Mouse (Mus musculus): ENCODE results near the gene Arhgef19. TPM values are rescaled to one million over a fixed set of nuclear protein-coding genes. Genes with fewer than 3 reads are reported as not detected.

Gene Arhgef19
- polyA plus RNA-seq, 1 experiment from 2014 or later, result 5.8 TPM

GRCm38 (mm10) chr4:141207081-141207480 lies 32.2 kb upstream of the Arhgef19 start:
- Histone ChIP-seq H3K9me3 (replicated peaks; ENCODE audit: control insufficient read depth, low read length) (no peaks in the 10 kb centered on the region), H3K27ac (replicated peaks; ENCODE audit: low read depth, low read length) (no peak overlapping the region), H3K4me2 (ENCODE audit: low read depth, low read length) (no peak overlapping the region), H3K9ac (replicated peaks; ENCODE audit: low read length) (no peak overlapping the region), H3K4me1 (ENCODE audit: control insufficient read depth, insufficient read depth, low read length) (no peaks in the 10 kb centered on the region), H3K36me3 (replicated peaks; ENCODE audit: control insufficient read depth, insufficient read depth, low read depth, low read length) (no peaks in the 10 kb centered on the region), H3K4me3 (ENCODE audit: low read depth, low read length) (no peak overlapping the region), H3K27me3 (ENCODE audit: control insufficient read depth, insufficient read depth, low read length) (no peaks in the 10 kb centered on the region)
- WGBS, result 93% methylated on average over 5 of the region's 5 CpGs
- no peak for DNase-seq (ENCODE audit: low spot score)
- ATAC-seq (replicated peaks; ENCODE audit: insufficient number of reproducible peaks, low FRiP score, low TSS enrichment, low read depth), result no peak

DNA sequence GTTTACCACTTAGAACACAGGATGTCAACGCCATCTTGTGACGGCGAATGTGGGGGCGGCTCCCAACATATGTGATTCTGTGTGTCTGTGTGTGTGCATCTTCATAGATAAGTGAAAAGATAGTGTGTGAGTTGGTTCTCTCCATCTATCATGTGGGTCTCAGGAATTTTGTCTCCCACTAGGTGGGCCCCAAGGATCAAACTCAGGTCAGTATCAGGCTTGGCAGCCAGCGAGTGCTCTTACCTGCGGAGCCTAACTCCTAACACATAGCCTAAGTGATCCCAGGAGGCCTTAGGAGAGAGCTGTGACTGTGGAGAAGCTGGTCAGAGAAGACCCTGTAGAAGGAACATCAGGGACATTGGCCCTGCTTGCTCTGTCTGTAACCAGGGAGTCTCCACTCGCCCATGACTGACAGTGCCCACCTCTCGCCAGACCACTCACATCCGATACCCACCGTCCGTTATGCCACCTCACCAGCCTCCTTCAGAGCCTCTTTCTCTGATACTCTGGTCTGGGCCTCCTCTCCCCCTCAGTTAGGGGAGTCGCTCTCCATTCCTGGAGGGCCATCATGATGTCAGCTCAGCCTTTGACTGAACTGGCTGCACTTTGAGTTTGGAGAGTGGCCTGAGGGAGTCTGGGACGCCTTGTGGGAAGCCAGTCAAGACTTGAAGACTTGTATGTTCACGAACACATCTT lies 28.6 kb upstream of the Arhgef19 start:
- Histone ChIP-seq H3K9me3 (replicated peaks; ENCODE audit: control insufficient read depth, low read length) (no peaks in the 10 kb centered on the region), H3K9ac (replicated peaks; ENCODE audit: low read length) (no peak overlapping the region), H3K36me3 (replicated peaks; ENCODE audit: control insufficient read depth, insufficient read depth, low read depth, low read length) (no peaks in the 10 kb centered on the region), H3K27ac (replicated peaks; ENCODE audit: low read depth, low read length) (no peak overlapping the region), H3K27me3 (ENCODE audit: control insufficient read depth, insufficient read depth, low read length) (no peaks in the 10 kb centered on the region), H3K4me1 (ENCODE audit: control insufficient read depth, insufficient read depth, low read length) (no peaks in the 10 kb centered on the region), H3K4me3 (ENCODE audit: low read depth, low read length) (peak overlapping the region; percentile 19), H3K4me2 (ENCODE audit: low read depth, low read length) (peak overlapping the region; percentile 37)
- 73% methylated on average over 14 of the region's 14 CpGs for WGBS
- ATAC-seq (replicated peaks; ENCODE audit: insufficient number of reproducible peaks, low FRiP score, low TSS enrichment, low read depth) (no peak), DNase-seq (ENCODE audit: low spot score) (no peak)

GRCm38 (mm10) chr4:141211646-141212045 lies 27.7 kb upstream of the Arhgef19 start:
- no peaks in the 10 kb centered on the region for H3K9me3 ChIP-seq (replicated peaks; ENCODE audit: control insufficient read depth, low read length)
- no peak overlapping the region for H3K9ac ChIP-seq (replicated peaks; ENCODE audit: low read length)
- WGBS, result 91% methylated on average over 4 of the region's 4 CpGs
- no peak overlapping the region for H3K27ac ChIP-seq (replicated peaks; ENCODE audit: low read depth, low read length)
- ATAC-seq (replicated peaks; ENCODE audit: insufficient number of reproducible peaks, low FRiP score, low TSS enrichment, low read depth), result no peak
- H3K4me1 ChIP-seq (ENCODE audit: control insufficient read depth, insufficient read depth, low read length), result no peaks in the 10 kb centered on the region
- H3K4me2 ChIP-seq (ENCODE audit: low read depth, low read length), result no peak overlapping the region
- H3K27me3 ChIP-seq (ENCODE audit: control insufficient read depth, insufficient read depth, low read length), result no peaks in the 10 kb centered on the region
- no peak overlapping the region for H3K4me3 ChIP-seq (ENCODE audit: low read depth, low read length)
- no peak for DNase-seq (ENCODE audit: low spot score)
- no peaks in the 10 kb centered on the region for H3K36me3 ChIP-seq (replicated peaks; ENCODE audit: control insufficient read depth, insufficient read depth, low read depth, low read length)

DNA sequence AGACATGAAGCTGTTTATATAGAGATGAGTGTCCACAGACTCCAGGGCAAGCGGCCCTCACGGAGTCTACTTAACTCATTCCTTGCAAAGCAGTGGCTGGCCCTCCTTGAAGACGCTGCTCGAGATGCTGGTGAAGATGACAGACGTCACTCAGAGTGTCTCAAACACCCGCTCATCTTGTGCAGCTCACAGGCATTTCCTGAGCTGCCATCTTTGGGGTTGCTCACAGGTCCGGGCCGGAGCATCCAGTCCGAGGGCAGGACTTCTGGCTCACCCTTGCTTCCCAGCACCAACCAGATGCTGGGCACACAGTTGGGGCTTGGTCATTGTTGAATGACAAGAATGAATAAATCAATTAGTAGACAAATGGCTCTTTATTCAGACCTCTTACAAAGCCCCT lies 26.4 kb upstream of the Arhgef19 start:
- Histone ChIP-seq H3K4me3 (ENCODE audit: low read depth, low read length) (no peak overlapping the region), H3K36me3 (replicated peaks; ENCODE audit: control insufficient read depth, insufficient read depth, low read depth, low read length) (no peaks in the 10 kb centered on the region), H3K9me3 (replicated peaks; ENCODE audit: control insufficient read depth, low read length) (no peaks in the 10 kb centered on the region), H3K27me3 (ENCODE audit: control insufficient read depth, insufficient read depth, low read length) (no peaks in the 10 kb centered on the region), H3K4me2 (ENCODE audit: low read depth, low read length) (no peak overlapping the region), H3K27ac (replicated peaks; ENCODE audit: low read depth, low read length) (no peak overlapping the region), H3K9ac (replicated peaks; ENCODE audit: low read length) (no peak overlapping the region), H3K4me1 (ENCODE audit: control insufficient read depth, insufficient read depth, low read length) (no peaks in the 10 kb centered on the region)
- ATAC-seq (replicated peaks; ENCODE audit: insufficient number of reproducible peaks, low FRiP score, low TSS enrichment, low read depth) (no peak), DNase-seq (ENCODE audit: low spot score) (no peak)
- WGBS, result 86% methylated on average over 9 of the region's 9 CpGs

DNA sequence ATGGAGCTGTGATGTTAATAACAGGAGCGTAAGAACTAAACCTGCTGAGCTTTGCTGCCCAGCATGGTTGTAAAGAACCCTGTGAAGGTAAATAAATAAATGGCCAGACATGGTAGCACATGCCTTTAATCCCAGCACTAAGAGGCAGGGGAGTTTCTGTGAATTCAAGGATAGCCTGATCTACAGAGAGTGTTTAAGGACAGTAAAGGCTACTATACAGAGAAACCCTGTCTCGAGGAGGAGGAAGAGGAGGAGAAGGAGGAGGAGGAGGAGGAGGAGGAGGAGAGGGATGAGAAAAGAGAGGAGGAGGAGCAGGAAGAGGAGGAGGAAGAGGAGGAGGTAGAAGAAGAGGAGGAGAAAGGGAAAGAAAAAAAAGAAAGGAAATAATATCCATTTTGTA lies 26.0 kb upstream of the Arhgef19 start:
- 38% methylated on average over 2 of the region's 2 CpGs for WGBS
- peak overlapping the region; percentile 18; the same call in 1 of the 2 replicates for H3K9ac ChIP-seq (replicated peaks; ENCODE audit: low read length)
- no peaks in the 10 kb centered on the region for H3K27me3 ChIP-seq (ENCODE audit: control insufficient read depth, insufficient read depth, low read length)
- no peaks in the 10 kb centered on the region for H3K4me1 ChIP-seq (ENCODE audit: control insufficient read depth, insufficient read depth, low read length)
- H3K9me3 ChIP-seq (replicated peaks; ENCODE audit: control insufficient read depth, low read length), result no peaks in the 10 kb centered on the region
- H3K27ac ChIP-seq (replicated peaks; ENCODE audit: low read depth, low read length), result no peak overlapping the region
- H3K4me3 ChIP-seq (ENCODE audit: low read depth, low read length), result peak overlapping the region; percentile 51; the same call in 1 of the 2 replicates
- DNase-seq (ENCODE audit: low spot score) (peak; percentile 1), ATAC-seq (replicated peaks; ENCODE audit: insufficient number of reproducible peaks, low FRiP score, low TSS enrichment, low read depth) (no peak)
- peak overlapping the region; percentile 84 for H3K4me2 ChIP-seq (ENCODE audit: low read depth, low read length)
- no peaks in the 10 kb centered on the region for H3K36me3 ChIP-seq (replicated peaks; ENCODE audit: control insufficient read depth, insufficient read depth, low read depth, low read length)

- WGBS, result under 1% methylated on average over 24 of the region's 24 CpGs
- H3K27ac ChIP-seq (replicated peaks; ENCODE audit: low read depth, low read length), result no peak within 1 kb of the TSS
- no peaks in the 10 kb centered on the region for H3K36me3 ChIP-seq (replicated peaks; ENCODE audit: control insufficient read depth, insufficient read depth, low read depth, low read length)
- DNase-seq (ENCODE audit: low spot score), result peak; percentile 98
- ATAC-seq (replicated peaks; ENCODE audit: insufficient number of reproducible peaks, low FRiP score, low TSS enrichment, low read depth), result peak; percentile 61
- H3K9ac ChIP-seq (replicated peaks; ENCODE audit: low read length), result peak within 1 kb of the TSS; percentile 70
- no peaks in the 10 kb centered on the region for H3K9me3 ChIP-seq (replicated peaks; ENCODE audit: control insufficient read depth, low read length)
- no peaks in the 10 kb centered on the region for H3K27me3 ChIP-seq (ENCODE audit: control insufficient read depth, insufficient read depth, low read length)
- H3K4me3 ChIP-seq (ENCODE audit: low read depth, low read length), result peak within 1 kb of the TSS; percentile 51
- no peaks in the 10 kb centered on the region for H3K4me1 ChIP-seq (ENCODE audit: control insufficient read depth, insufficient read depth, low read length)
- H3K4me2 ChIP-seq (ENCODE audit: low read depth, low read length), result peak within 1 kb of the TSS; percentile 84
Observed at GRCm38 (mm10) chr4:141213770-141214336, 25.4 kb upstream of the Arhgef19 start, which contains the start of gene Rsg1. Rsg1 (plus strand) TSS chr4:141213956.

GRCm38 (mm10) chr4:141214337-141214851 lies 24.9 kb upstream of the Arhgef19 start:
- Histone ChIP-seq H3K4me3 (ENCODE audit: low read depth, low read length) (peak overlapping the region; percentile 51), H3K27me3 (ENCODE audit: control insufficient read depth, insufficient read depth, low read length) (no peaks in the 10 kb centered on the region), H3K9ac (replicated peaks; ENCODE audit: low read length) (peak overlapping the region; percentile 70), H3K36me3 (replicated peaks; ENCODE audit: control insufficient read depth, insufficient read depth, low read depth, low read length) (no peaks in the 10 kb centered on the region), H3K27ac (replicated peaks; ENCODE audit: low read depth, low read length) (no peak overlapping the region), H3K9me3 (replicated peaks; ENCODE audit: control insufficient read depth, low read length) (no peaks in the 10 kb centered on the region), H3K4me2 (ENCODE audit: low read depth, low read length) (peak overlapping the region; percentile 84), H3K4me1 (ENCODE audit: control insufficient read depth, insufficient read depth, low read length) (no peaks in the 10 kb centered on the region)
- 2% methylated on average over 16 of the region's 16 CpGs for WGBS
- peak; percentile 60; the same call in 1 of the 2 replicates for ATAC-seq (replicated peaks; ENCODE audit: insufficient number of reproducible peaks, low FRiP score, low TSS enrichment, low read depth)
- peak; percentile 63 for DNase-seq (ENCODE audit: low spot score)

- Histone ChIP-seq H3K9ac (replicated peaks; ENCODE audit: low read length) (no peak overlapping the region), H3K27me3 (ENCODE audit: control insufficient read depth, insufficient read depth, low read length) (no peaks in the 10 kb centered on the region), H3K4me1 (ENCODE audit: control insufficient read depth, insufficient read depth, low read length) (no peaks in the 10 kb centered on the region), H3K27ac (replicated peaks; ENCODE audit: low read depth, low read length) (no peak overlapping the region), H3K4me3 (ENCODE audit: low read depth, low read length) (no peak overlapping the region), H3K9me3 (replicated peaks; ENCODE audit: control insufficient read depth, low read length) (no peaks in the 10 kb centered on the region), H3K36me3 (replicated peaks; ENCODE audit: control insufficient read depth, insufficient read depth, low read depth, low read length) (no peaks in the 10 kb centered on the region), H3K4me2 (ENCODE audit: low read depth, low read length) (no peak overlapping the region)
- 92% methylated on average over 20 of the region's 20 CpGs for WGBS
- ATAC-seq (replicated peaks; ENCODE audit: insufficient number of reproducible peaks, low FRiP score, low TSS enrichment, low read depth), result no peak
- DNase-seq (ENCODE audit: low spot score), result no peak
Observed at GRCm38 (mm10) chr4:141219583-141220213, 19.6 kb upstream of the Arhgef19 start.

Data from embryonic facial prominence, embryonic 11.5 days (tissue).